Mouse (Mus musculus): ENCODE measurements around the gene Slc22a17.

DNA sequence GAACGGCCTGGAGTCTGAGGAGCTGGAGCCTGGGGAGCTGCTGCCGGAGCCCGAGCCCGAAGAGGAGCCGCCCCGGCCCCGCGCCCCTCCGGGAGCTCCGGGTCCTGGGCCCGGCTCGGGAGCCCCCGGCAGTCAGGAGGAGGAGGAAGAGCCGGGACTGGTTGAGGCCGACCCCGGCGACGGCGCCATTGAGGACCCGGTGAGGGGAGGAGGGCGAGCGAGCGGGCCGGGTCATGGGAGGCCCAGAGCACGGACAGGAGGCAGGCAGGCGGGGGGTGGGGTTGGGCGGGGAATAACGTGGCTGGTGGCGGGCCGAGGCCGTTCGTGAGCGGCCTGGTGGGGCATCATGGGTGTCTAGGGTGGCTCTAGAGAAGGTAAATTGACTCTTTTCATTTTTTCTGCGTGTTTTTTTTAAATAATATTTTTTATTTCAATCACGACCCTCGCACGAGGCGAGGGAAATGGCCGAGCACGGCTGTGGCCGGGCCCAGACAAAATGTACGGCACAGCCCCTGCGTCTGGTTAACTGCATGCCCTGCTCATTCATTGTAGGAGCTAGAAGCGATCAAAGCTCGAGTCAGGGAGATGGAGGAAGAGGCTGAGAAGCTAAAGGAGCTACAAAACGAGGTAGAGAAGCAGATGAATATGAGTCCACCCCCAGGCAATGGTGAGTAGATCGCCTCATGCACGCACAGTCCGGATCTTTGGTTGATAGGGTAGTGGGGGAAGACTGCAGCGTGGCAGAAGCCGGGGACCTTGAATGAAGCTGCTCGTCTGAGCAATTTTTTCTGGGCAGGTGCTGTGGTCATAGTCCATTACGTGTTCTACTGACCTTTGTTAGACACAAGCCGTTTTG lies 18.4 kb downstream of the Slc22a17 start:
- TF ChIP-seq POLR2A (IDR thresholded peaks at IDR 0.05; ENCODE audit: borderline replicate concordance, low read depth, low read length): no peak
- TF ChIP-seq CTCF (IDR thresholded peaks at IDR 0.05; ENCODE audit: low read depth, low read length): no peak
